Mouse (Mus musculus) cerebellum, adult 2 months (tissue): ENCODE measurements around the gene Serpina9.

Source experiments
- CTCF ChIP-seq: fragments of 200-500 bp; IDR thresholded peaks from 2 replicates; pipeline ENCODE4 v1.5.1; 2011; ENCODE audit warnings: low read depth, mild to moderate bottlenecking, control low read depth, low read length, moderate library complexity, borderline replicate concordance; ENCODE audit not compliant: insufficient read depth
- POLR2A ChIP-seq: fragments of 200-500 bp; IDR thresholded peaks from 2 replicates; pipeline ENCODE4 v1.6.1; 2011; ENCODE audit warnings: low read length, control low read depth, borderline replicate concordance; ENCODE audit not compliant: insufficient read depth

GRCm38 (mm10) chr12:103977846-103978245 is 35.7 kb downstream of the Serpina9 start:
- TF ChIP-seq CTCF: peak; percentile 46
- TF ChIP-seq POLR2A: no peak
